Mouse (Mus musculus) forebrain, embryonic 14.5 days (tissue): ENCODE measurements around the gene Ccdc182. TPM values are rescaled to one million over a fixed set of nuclear protein-coding genes. Genes with fewer than 3 reads are reported as not detected.

ENCODE experiments used
- ATAC-seq: fragments of 200-750 bp; cut with Nextera tagmentation; 2 replicates; pipeline ENCODE4 v1.8.0; 2017; ENCODE audit warnings: mild to moderate bottlenecking, moderate library complexity
- DNase-seq: peaks from one replicate; pipeline ENCODE4 v3.0.0-alpha.2; 2015; ENCODE audit warnings: low spot score
- H3K27ac ChIP-seq: fragments of 300-500 bp; sonication (generic); 2 replicates; pipeline ENCODE4 v1.5.1; 2014; ENCODE audit warnings: low read depth, mild to moderate bottlenecking, control low read depth, low read length, moderate library complexity
- H3K27me3 ChIP-seq: fragments of 300-500 bp; sonication (generic); replicated peaks from 2 replicates; pipeline ENCODE4 v1.6.1; 2014; ENCODE audit warnings: low read length, control low read depth, mixed read lengths; ENCODE audit not compliant: control insufficient read depth, insufficient read depth
- H3K36me3 ChIP-seq: fragments of 300-500 bp; sonication (generic); 2 replicates; pipeline ENCODE4 v1.6.1; 2014; ENCODE audit warnings: low read length, control low read depth; ENCODE audit not compliant: control insufficient read depth, insufficient read depth
- H3K4me1 ChIP-seq: fragments of 300-500 bp; sonication (generic); 2 replicates; pipeline ENCODE4 v1.6.1; 2014; ENCODE audit warnings: antibody characterized with exemption, low read length, control low read depth; ENCODE audit not compliant: control insufficient read depth, insufficient read depth
- H3K4me2 ChIP-seq: fragments of 300-500 bp; sonication (generic); 2 replicates; pipeline ENCODE4 v1.6.1; 2014; ENCODE audit warnings: mild to moderate bottlenecking, control low read depth, low read length
- H3K4me3 ChIP-seq: fragments of 300-500 bp; sonication (generic); 2 replicates; pipeline ENCODE4 v1.5.1; 2014; ENCODE audit warnings: low read depth, low read length, control low read depth
- H3K9ac ChIP-seq: fragments of 300-500 bp; sonication (generic); 2 replicates; pipeline ENCODE4 v1.6.1; 2014; ENCODE audit warnings: mild to moderate bottlenecking, low read length, control low read depth, moderate library complexity
- H3K9me3 ChIP-seq: fragments of 300-500 bp; sonication (generic); replicated peaks from 2 replicates; pipeline ENCODE4 v1.6.1; 2016; ENCODE audit warnings: low read length, control low read depth, mixed read lengths; ENCODE audit not compliant: control insufficient read depth
- WGBS: fragments of 180-500 bp; shearing (Covaris S2); extraction: QIAGEN DNeasy Blood & Tissue Kit; methylation state at CpG from one replicate; pipeline ENCODE4 v1.1.7; 2014; 5-methylcytosine and 5-hydroxymethylcytosine counted together
- polyA plus RNA-seq: library from polyadenylated mRNA; unstranded; fragments of >200 nt; fragmentation: Nextera tagmentation; extraction: Ambion mirVana; gene quantifications from 2 replicates; pipeline ENCODE4 v1.2.1, GENCODE M21; 2014

Gene Ccdc182
- polyA plus RNA-seq, 1 experiment from 2014 or later = 0.24 TPM

- Histone ChIP-seq H3K9ac (no peak overlapping the region), H3K9me3 (no peaks in the 10 kb centered on the region), H3K4me3 (no peak overlapping the region), H3K36me3 (no peaks in the 10 kb centered on the region), H3K27me3 (no peaks in the 10 kb centered on the region), H3K4me1 (peaks cover 8% of the 10 kb centered on the region; the same call in 1 of the 2 replicates), H3K27ac (peak overlapping the region; percentile 27; the same call in 1 of the 2 replicates), H3K4me2 (no peak overlapping the region)
- ATAC-seq (peak; percentile 65), DNase-seq (peak; percentile 52)
- 45% methylated on average over 10 of the region's 10 CpGs for WGBS
These were observed 15.3 kb downstream of the Ccdc182 start for GRCm38 (mm10) chr11:88309059-88309700.

- H3K4me3 ChIP-seq = no peak overlapping the region
- H3K36me3 ChIP-seq = no peaks in the 10 kb centered on the region
- ATAC-seq (no peak), DNase-seq (no peak)
- no peak overlapping the region for H3K4me2 ChIP-seq
- H3K9ac ChIP-seq = no peak overlapping the region
- H3K9me3 ChIP-seq = no peaks in the 10 kb centered on the region
- peaks cover 12% of the 10 kb centered on the region for H3K4me1 ChIP-seq
- WGBS = 68% methylated on average over 6 of the region's 6 CpGs
- no peak overlapping the region for H3K27ac ChIP-seq
- no peaks in the 10 kb centered on the region for H3K27me3 ChIP-seq
These were observed 16.9 kb downstream of the Ccdc182 start for GRCm38 (mm10) chr11:88310773-88311172.

DNA sequence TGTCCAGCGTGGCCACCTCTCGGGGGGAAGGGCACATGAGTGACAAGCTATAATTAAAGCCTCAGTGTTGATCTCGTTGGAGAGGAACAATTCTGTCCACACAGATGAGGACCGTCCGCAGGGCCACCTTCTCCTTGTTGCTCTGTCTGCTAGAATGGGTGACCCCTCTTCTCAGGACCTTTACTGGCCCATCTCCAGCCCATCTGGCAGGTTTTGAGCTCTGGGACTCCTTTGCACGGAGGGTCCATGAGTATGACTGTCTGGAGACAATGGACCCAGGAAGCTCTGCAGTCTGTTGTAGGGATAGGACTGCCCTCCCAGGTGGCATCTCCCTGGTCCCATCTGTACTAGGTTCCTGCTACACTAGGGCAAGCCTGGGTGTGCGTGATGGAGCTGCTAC lies 17.7 kb downstream of the Ccdc182 start:
- H3K9me3 ChIP-seq = no peaks in the 10 kb centered on the region
- H3K27me3 ChIP-seq = no peaks in the 10 kb centered on the region
- no peak for ATAC-seq
- no peak overlapping the region for H3K4me2 ChIP-seq
- no peak overlapping the region for H3K27ac ChIP-seq
- H3K4me3 ChIP-seq = no peak overlapping the region
- 74% methylated on average over 7 of the region's 7 CpGs for WGBS
- peaks cover 12% of the 10 kb centered on the region for H3K4me1 ChIP-seq
- DNase-seq = no peak
- H3K36me3 ChIP-seq = no peaks in the 10 kb centered on the region
- no peak overlapping the region for H3K9ac ChIP-seq

DNA sequence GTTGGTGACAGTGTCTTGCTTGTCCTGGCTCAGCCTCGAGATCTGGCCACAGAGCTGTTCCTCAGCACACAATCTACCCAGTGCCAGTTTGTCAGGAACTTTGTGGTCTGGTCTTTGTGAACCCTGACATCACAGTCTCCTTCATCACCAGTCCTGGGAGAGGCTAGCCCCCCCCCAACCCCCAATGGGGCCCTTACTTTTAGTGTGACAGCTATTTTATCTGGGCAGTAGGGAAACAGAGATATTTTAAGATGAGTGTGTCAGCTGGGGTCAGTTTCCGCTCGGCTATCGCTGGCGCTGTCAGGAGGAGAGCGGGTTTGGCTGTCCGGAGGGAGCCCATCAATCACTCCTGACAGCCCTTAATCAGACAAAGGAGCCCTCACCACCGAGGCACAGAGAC lies 19.7 kb downstream of the Ccdc182 start:
- H3K4me1 ChIP-seq = peaks cover 15% of the 10 kb centered on the region

DNA sequence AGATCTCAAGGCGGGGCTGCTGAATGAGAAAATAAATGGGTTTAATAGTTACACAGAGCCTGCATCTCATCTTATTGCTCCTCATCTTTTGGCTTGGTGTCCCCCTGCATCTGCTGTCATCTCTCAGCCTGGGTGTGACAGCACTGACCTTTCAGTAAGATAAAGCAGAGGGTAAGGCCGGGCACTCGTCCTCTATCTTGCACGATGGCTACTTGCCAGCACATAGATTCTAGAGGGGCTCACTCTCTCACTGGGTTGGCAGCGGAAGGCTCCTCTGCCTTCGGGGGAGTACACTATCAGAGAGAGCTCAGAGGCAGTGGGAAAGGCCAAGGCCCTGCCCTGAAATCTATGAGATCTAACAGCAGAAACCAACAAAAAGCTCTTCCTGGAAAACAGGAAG lies 20.6 kb downstream of the Ccdc182 start:
- Histone ChIP-seq H3K4me3 (no peak overlapping the region), H3K36me3 (no peaks in the 10 kb centered on the region), H3K9ac (no peak overlapping the region), H3K27ac (no peak overlapping the region), H3K9me3 (no peaks in the 10 kb centered on the region), H3K27me3 (no peaks in the 10 kb centered on the region), H3K4me1 (peaks cover 12% of the 10 kb centered on the region), H3K4me2 (no peak overlapping the region)
- ATAC-seq (no peak), DNase-seq (no peak)
- WGBS = 69% methylated on average over 6 of the region's 6 CpGs

More for the DNA sequence above, 19.7 kb downstream of the Ccdc182 start:
- H3K4me2 ChIP-seq = no peak overlapping the region
- ATAC-seq (no peak), DNase-seq (no peak)
- H3K27ac ChIP-seq = no peak overlapping the region
- no peaks in the 10 kb centered on the region for H3K9me3 ChIP-seq
- H3K27me3 ChIP-seq = no peaks in the 10 kb centered on the region
- no peaks in the 10 kb centered on the region for H3K36me3 ChIP-seq
- no peak overlapping the region for H3K9ac ChIP-seq
- WGBS = 46% methylated on average over 8 of the region's 8 CpGs
- H3K4me3 ChIP-seq = no peak overlapping the region

- Histone ChIP-seq H3K27ac (no peak overlapping the region), H3K4me1 (peaks cover 12% of the 10 kb centered on the region), H3K36me3 (no peaks in the 10 kb centered on the region), H3K9ac (no peak overlapping the region), H3K27me3 (no peaks in the 10 kb centered on the region), H3K4me3 (no peak overlapping the region), H3K4me2 (no peak overlapping the region), H3K9me3 (no peaks in the 10 kb centered on the region)
- no peak for ATAC-seq
- DNase-seq = no peak
- WGBS = 94% methylated on average over 5 of the region's 5 CpGs
These were observed 21.5 kb downstream of the Ccdc182 start for GRCm38 (mm10) chr11:88315393-88315792.

DNA sequence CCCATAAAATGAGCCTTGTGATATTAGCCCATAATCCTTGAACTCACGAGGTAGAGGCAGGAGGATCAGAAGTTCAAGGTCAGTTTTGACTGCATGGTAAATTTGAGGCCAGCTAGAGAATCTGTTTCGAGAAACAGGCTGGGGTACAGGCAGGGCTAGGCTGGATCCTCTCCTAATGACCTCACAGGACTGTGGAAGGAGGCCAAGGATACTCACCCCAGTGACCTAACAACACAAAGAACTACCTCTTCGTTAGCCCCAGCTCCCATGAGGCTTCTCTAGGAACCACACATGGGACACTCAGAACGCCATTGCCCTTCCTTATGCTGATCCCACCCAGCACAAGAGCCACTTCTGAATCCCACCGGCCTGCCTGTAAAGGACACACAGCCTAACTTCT lies 25.0 kb downstream of the Ccdc182 start:
- no peaks in the 10 kb centered on the region for H3K27me3 ChIP-seq
- H3K4me1 ChIP-seq = peaks cover 7% of the 10 kb centered on the region
- H3K9me3 ChIP-seq = no peaks in the 10 kb centered on the region
- ATAC-seq (no peak), DNase-seq (no peak)
- WGBS = 64% methylated on average over 5 of the region's 5 CpGs
- H3K4me2 ChIP-seq = no peak overlapping the region
- H3K4me3 ChIP-seq = no peak overlapping the region
- no peaks in the 10 kb centered on the region for H3K36me3 ChIP-seq
- no peak overlapping the region for H3K27ac ChIP-seq
- H3K9ac ChIP-seq = no peak overlapping the region

GRCm38 (mm10) chr11:88327016-88327415 lies 33.2 kb downstream of the Ccdc182 start:
- Histone ChIP-seq H3K9ac (no peak overlapping the region), H3K9me3 (no peaks in the 10 kb centered on the region), H3K36me3 (no peaks in the 10 kb centered on the region), H3K4me2 (no peak overlapping the region), H3K4me3 (no peak overlapping the region), H3K4me1 (peaks cover 25% of the 10 kb centered on the region), H3K27ac (no peak overlapping the region), H3K27me3 (no peaks in the 10 kb centered on the region)
- 4% methylated on average over 4 of the region's 4 CpGs for WGBS
- ATAC-seq = no peak
- no peak for DNase-seq

- H3K4me2 ChIP-seq = no peak overlapping the region
- H3K36me3 ChIP-seq = no peaks in the 10 kb centered on the region
- peak; percentile 90 for DNase-seq
- ATAC-seq = peak; percentile 66
- H3K4me3 ChIP-seq = no peak overlapping the region
- no peaks in the 10 kb centered on the region for H3K9me3 ChIP-seq
- WGBS = 56% methylated on average over 17 of the region's 17 CpGs
- no peak overlapping the region for H3K9ac ChIP-seq
- peaks cover 25% of the 10 kb centered on the region for H3K4me1 ChIP-seq
- H3K27me3 ChIP-seq = no peaks in the 10 kb centered on the region
- no peak overlapping the region; the same call in 1 of the 2 replicates for H3K27ac ChIP-seq
These were observed 35.1 kb downstream of the Ccdc182 start for GRCm38 (mm10) chr11:88328813-88329595.
